Mouse (Mus musculus): ENCODE results near the gene Mme.

Gene Mme

DNA sequence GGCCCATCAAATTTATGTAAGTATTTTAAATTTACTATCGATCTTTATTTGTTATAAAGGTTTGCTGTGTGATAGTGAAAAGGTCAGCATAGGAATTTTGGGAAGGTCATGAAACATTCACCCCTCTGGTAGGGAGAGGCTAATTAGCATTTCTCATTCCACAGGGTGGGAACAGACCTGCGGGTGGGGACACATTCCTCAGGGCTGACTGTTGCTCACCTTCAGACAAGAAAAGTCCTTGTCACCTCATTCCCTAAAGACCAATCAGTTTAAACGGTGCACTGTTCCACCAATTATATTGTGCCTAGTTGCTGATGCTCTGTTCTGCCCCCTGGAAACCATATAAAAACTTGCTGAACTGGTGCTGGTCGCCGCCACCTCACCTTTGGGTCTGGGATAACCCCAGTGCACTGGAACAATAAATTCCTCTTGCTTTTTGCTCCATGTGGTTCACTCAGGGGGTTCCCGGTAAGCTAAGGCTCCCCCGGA lies at the start of gene Mme:
TSS of gene Mme (plus strand) at position 439 of the 489 bp plus-strand sequence.
- no peak for DNase-seq

DNA sequence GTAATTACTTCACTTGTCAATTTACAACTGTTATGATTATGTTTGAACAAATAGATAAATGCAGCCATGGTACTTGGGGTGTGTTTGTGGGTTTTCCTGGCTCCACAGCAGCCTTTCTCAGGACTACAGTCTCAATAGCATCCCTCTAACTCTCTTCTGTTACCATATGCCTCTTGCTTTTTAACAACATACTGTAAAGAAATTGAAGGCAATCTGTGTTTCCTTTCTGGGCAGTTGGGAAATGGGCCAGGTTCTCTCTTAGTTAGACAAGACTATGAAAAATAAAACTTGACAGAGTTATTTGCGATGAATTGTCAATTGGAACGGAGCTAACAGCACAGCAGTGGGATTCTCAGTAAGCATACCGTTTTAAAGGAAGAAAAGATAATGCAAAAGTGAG lies 44.8 kb upstream of the Mme start:
- no peak for DNase-seq

DNA sequence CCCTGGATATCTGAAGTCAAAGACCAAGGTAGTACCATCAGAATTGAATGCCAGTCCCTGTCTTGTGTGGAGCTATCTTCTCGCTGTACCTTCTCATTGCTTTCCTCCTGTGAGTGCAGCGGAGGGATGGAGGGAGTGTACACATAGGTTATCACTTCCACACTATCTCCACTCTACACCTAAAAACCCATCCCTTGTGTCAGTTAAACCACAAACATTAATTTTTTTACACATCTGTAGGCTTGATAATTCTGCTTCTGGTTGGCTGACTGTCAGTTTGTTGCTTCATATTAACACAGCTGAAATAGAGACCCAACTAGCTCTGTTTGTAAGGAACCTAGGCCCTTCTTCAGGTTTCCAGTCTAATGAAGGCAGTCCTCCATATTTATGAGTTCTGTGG lies 43.3 kb upstream of the Mme start:
- no peak for DNase-seq

DNA sequence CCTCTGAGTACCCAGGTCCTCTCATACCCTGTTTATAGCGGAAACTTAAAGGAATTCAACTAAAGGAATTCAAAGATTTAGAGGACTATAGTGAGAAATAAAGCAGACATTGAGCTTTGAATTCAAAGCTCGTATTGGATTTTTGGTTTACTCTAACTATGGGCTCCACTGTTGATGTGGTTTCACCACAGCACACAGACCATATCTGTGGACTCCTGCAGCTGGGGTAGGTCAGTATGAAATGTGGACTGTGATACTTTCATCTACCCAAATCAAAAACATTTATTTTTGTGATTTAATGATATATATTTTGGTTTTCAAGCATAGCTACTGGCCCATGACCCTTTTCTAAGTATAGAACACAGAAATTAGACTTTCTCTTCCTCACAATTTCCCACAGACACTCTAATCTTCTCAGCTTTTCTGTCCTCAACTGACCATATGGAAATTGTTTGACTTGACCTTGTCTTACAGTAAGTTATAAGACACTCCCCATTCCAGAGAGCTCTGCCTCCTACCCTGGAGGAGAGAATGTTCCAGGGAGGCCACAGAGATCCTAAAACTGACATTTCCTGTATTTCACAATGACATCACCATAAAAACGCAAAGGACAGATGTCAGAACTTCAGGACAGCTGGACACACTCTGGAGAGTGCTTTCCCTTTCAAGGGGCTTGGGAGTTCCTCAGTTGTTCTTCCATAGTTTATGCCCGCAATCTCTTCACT lies 19.3 kb upstream of the Mme start:
- no peak for DNase-seq

DNA sequence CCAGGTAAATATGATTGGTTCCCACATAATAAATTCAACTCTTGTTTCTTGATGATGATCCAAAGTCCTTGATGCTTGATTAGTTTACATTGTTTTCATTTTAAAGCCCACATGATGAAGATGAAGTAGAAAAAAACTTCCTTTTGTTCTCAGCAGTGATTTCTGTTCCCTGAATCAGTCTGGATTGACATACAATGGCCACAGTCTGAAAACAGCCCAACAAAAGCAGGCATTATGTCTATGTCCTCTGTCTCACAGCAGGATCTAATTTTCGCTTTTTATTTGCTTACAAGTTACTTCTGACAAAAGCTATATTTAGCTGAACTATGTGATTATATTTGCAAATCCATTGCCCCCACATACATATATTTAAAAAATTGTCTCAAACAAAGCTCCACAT lies 17.7 kb upstream of the Mme start:
- DNase-seq: no peak

DNA sequence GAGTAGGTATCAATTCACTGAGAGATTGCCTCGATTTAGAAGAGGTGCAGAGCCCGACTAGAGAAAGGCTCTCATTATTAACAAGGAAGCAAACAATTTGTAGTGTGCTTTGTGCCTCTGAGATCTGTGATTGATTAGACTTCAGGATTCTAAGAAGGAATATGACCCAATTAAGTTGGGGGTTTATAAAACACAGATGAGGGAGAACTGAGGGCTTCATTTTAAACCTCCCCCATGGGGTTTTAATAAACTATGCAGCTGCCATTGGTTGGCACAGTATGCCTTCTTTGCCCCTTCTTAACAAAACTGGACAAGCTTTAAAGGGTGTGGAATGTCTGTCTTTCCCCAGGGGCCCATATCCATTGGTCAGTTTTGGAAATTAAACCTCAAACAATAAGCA lies 5.4 kb upstream of the Mme start:
- DNase-seq: no peak

DNA sequence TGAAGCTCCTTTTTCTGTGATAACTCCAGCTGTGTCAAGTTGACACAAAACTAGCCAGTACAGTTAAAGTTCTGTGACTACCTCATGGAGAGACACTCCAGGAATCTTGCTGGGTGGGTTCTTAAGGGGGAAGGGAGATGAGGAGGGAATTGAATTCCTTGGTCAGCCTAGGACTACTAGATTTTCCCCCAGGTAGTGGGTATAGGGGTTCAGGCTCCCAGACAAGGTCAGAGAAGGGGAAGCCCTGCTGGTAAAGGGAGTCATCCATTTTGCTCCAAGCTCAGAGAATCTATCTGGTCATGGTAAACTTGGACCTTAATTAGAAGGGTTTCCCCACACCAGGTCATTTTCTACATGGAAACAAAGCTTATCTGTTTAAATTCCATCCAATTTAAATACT lies 2.4 kb downstream of the Mme start:
- no peak for DNase-seq

DNA sequence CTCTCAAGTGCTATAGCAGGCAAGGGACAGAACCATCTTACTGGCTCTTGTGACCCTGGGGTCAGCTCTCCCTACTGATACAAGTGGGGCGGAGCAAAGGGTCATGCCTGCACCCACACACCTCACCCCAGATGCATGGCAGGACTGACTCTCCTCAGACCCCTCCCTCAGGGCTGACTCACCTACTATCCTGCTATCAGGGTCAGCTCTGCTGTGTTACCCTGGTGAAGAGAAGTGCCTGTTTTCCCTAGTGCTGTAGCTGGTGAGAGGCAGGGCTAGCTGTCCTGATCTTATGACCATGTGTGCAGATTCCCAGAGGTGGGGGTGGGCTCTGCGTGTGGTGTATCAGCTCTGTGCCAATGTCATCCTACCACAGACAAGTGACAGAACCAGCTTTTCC lies 30.8 kb downstream of the Mme start:
- DNase-seq: no peak

DNA sequence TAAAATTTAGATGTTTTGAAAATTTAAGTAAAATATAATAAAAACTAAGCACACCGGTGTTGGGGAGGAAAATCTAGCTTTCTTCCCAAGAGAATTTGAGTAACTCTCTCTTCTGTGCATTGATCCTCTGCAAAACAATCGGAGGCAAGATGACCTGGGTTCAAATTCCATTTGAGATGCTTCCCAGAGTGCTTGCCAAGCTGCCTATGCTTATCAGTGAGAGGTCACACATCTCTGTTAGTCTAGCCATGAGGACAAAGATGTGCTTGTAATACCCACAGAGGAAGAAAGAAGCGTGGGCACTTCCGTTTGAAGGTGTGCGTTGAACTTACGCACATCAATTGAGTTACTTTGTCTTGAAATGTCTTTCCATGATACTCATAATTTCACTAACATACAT lies 53.0 kb downstream of the Mme start:
- DNase-seq: no peak

DNA sequence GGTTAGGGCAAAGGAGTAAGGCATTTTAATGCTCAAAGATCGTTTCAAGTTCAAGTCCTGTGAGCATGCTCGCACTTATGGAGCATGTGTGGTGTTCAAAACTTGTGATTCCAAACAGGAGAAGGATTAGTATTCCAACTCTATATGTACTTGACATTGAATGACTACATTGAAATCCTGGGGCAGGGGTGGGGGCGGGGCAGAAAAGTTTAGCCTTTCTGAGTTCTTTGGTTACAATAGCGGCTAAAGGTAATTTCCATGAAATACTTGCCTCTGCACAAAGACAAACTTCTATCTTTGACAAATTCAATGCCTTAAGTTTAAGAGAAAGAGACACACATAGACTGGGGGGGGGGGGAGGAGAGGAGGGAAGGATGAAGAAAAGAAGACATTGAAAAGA lies 53.5 kb downstream of the Mme start:
- no peak for DNase-seq

DNA sequence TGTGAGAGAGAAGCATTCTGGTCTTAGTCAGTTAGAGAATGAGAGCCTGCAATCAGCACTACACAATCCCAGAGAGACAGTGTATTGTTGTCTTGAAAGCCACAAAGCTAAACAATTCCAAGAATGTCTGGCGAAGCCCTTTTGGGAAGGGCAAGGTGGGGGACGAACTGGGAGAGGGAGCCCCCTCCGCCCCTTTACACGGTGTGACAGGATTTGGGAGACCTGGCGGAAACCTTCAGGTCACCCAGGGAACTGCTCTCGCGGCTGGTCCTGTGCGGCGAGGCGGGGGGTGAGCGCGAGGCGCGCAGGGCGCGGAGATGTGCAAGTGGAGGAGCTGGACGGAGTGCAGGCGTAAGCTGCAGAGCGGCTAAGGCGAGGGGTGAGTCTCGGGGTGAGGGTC lies 53.9 kb downstream of the Mme start:
- peak; percentile 60 to 65 for DNase-seq

DNA sequence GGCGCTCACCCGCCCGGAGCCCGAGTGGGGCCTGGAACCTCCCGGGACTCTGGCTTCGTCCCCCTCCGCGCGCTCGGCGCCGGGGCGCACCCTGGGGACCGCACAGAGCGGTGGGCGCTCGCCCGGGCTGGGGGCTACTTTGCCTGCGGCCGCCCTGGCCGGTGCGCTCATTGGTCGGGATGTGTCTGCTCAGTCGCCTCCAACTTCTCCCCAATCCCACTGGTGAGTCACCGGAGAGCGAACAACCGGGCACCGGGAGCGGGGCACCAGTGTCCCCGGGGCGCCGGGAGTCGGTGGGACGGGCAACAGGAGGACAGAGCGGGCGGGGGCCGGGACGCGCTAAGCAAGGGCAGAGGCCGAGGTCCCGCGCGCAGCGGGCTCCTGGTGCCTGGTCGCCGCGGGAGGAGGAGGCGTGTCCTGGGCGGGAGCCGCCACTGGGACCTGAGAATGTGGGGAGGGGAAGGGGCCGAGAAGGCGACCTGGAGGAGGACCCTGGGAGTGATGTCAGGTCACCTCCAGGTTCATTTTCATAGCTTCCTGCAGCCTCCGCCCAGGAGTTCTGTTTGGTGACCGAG lies 54.4 kb downstream of the Mme start:
- peak; percentile 54 to 78 for DNase-seq

DNA sequence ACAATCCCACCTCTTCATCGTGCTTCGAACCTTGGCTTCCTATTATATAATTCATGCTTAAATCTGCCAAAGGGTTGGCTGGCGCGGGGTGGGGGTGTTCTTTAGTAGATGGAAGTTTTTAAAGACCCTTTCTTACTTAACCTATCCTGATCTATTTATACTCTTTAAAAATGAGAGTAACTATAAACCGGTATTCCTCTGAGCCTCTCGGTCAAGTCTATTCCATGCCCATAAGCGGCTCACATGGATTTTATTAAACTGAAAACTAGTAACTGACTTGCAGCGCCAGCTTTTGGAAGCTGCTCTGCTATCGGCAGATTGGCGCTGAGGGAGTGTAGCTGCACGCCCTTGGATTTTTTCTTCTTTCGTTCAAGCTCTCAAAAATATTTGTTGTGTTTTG lies 55.1 kb downstream of the Mme start:
- DNase-seq: peak in 1 of 2 experiments; percentile 20

DNA sequence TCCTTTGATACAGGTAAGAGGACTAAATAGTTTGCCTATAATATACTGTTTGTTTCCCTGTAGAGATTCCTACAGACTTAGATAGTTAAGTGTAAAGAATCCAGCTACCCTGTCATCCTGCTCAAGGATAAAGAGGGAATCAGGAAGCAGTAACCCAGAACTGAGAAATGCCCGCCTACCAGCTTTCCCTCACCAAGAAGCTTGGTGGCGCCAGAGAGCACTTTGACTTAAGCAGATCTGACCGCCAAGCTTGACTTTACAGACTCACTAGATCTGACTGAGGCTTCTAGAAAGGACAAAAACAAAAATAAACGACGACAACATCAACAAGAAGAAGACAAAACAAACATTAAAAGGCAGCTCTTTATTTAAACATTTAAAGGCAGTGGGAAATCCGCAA lies 56.5 kb downstream of the Mme start:
- DNase-seq: peak; percentile 70 to 72

DNA sequence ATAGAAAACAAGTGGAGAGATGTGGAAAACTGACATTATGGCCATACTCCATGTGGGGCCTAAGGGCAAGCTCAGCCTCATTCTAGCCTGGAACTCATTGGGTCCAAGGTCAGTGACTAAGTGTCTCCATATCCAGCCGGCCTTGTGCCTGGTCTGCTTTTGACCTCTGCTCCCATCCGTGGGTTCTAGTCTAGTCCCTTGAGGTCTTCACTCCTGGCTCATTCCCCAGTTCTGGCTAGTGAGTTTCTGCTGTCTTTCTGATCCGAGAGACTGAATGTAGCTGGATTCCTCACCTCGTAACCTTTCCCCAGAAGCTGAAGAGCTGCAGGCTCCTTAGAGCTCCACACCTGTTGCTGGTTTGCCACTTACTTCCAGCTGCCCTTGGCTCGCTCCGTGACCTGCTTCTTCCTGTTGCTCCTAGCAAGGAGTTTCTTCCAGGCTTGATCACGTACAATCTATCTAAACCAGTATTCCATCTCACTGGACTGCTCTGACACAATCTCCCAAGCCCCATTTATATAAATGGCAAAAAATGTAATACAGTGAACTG lies 73.9 kb downstream of the Mme start:
- no peak for DNase-seq

DNA sequence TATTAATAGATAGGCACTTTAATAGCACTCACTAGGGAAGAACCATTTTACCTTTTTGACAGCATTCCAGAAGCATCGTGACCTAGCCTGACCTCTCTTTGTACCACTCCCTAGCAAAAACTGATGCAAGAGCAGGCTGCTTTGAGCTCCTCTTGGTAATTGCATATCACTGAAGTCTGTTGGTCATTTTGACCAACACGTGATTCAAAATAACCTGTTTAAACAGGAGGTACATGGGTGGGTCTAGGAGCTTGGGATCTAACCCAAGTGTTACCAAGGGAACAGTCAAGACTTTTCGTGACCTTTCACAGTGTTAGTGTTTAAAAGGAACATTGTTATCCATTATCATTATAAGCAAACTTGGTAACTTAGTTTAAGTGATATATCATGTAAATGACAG lies 76.2 kb downstream of the Mme start:
- no peak for DNase-seq

DNA sequence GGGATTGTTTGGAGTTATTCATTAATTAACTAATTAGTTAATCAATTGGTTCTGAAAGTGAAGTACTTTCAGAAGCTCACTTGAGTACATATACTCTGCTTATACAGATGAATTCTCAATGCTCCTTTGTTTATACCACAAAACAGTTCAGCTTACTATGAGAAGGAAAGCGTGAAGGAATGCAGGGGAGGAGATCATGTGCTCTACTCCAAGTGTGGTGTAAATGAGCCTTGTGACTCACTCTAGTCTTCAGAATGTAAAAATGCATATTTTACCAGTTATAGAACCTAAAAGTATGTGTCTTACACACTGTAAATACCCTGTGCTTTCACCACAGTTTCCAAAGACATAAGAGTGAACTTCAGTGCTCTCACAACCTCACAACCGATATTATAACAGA lies 84.3 kb downstream of the Mme start:
- no peak for DNase-seq

DNA sequence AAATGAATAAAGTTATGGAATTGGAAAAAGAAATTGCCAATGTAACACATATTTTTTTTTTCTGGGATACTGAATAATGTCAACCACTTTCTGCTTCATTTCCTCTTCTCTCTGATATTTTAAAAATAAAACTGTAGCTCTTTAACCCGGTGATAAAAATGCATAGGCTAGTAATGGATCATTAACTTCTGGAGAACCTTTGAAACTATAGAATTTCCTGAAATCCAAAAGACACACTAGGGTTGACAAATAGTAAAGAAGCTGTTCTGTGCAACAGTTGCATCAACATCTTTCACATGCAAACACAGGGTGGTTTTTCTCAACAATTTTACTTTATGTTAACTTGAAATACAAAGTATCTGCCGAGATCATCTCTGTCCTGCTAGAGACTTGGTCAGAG lies 98.8 kb downstream of the Mme start:
- DNase-seq: no peak

DNA sequence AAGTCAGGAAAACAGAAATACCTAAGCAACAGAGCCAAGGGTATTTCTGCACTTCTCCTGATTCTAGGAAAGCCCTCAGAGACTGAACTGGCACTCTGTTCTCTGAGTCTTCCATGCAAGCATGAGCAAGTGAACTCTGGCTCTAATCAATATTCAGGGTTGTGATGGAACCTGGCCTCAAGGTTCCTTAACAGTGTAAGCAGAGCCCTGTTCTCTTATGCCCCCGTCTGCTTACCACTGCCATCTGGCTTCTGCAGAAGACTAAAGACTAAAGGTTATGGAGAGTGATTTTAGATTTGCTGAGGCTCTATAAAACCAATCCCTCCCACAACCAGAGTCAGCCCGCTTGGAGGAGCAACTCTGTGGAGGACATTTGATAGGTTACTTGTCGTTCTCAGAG lies 99.2 kb downstream of the Mme start:
- DNase-seq: no peak

DNA sequence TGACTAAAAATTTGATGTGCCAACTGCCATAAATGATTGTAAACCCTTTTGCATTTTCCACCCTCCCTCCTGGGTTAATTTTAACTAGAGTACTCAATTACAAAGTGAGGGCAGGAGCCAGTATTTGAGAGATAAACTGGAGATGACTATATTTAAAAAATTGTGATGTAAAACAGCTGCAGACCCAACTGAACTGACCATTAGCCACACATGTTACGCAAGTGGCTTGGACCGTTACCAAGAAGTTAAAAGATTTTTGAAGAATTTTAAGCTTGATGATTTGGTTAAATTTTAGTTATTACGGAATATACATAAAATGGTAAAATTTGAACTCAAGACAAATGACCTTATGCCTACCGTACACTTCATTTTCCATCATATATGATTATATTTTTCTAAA lies 100.1 kb downstream of the Mme start:
- no peak for DNase-seq

DNA sequence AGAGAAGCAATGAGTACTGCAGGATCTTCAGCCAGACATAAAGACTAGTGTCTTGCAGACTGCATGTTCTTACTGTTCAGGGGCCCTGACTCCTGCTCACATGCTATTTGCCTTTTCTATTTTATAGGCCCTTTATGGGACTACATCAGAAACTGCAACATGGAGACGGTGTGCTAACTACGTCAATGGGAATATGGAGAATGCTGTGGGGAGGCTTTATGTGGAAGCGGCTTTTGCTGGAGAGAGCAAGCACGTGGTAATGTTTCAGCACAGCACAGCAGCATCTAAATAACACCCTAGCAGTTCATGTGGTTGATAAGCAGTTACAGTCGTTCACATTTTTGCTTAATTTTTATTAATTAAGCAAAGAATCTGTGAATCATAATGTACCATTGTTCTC lies 103.7 kb downstream of the Mme start:
- DNase-seq: no peak

DNA sequence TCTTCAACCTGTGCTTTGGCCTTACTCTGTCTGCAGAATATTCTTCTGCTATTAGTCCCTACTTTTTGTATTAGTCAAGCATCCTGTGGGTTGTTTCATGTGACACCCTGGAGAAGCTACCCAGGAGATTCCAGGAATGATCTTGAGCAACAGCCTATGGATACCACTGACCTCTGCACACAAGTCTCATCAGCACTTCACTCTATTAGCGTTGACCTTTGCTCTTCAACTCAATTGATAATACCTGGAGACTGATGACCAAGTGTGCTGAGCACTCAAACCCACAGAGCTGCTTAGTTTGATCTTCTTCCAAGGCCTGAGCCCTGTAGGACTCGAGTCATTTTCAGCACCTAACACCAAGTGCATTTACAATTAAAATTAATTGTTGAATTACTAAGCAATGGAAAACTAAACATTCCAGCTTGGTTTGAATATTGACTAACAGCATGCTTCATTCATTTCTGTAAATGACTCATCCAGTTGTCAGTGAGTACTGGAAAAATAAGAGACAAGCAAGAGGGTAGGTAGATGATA lies 107.6 kb downstream of the Mme start:
- DNase-seq: no peak

DNA sequence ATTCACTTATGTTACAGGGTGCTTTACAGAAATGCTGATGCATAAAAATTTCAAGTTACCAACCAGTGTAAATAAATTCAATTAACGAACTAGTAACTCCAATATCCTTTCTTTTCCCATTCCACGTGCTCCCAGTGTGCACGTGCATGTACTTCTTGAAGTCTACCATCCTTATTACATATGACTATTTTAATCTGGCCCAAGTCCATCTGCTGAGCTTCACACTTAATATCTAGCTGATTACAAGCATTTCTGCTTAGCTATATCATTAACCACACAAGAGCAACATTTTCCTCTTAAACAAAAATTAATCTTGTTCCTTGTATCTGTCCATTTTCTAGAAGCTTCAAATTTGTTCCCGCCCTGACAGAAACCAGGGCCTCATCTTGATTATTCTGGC lies 108.9 kb downstream of the Mme start:
- DNase-seq: no peak

DNA sequence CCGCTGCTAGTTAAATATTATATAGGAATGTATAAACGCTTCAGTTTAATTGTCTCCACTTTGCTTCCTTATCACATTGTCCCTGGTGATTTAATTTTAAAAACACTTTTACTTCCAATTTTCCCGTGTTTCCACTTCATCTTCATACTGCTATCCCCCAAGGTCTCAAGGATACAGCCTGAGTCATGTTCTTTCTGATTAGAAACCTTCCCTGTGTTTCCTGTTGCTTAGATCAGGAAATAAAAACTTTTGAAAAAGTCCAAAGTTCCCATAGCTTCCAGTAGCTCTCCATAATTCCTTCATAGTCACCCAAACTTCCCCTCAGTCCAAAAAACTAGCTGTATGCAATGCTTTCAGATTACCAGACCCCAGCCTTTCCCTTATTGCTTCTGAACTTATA lies 109.4 kb downstream of the Mme start:
- no peak for DNase-seq

Measured in lung, postnatal 4 days (tissue).